Mouse (Mus musculus): ENCODE results near the gene Tmem25.

DNA sequence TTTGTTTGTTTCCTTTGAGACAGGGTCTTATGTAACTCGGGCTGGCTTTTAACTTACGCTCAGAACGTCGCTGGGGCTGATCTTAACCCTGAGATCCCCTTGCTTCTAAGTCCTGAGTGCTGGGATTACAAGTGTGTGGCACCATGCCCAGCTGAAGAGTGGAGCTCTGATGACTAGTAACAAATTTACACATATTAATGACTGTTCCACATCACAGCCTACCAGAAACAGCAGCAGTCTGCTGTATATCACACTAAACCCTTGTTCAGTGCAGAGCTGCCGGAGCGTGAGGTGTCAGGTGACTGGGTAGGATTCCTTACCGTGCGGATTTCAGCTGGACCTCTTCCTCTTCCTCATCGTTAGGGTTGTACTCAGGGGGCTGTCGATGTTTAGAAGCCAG lies 11.2 kb upstream of the Tmem25 start:
- TF ChIP-seq CTCF (conservative IDR thresholded peaks at IDR 0.05; ENCODE audit: low read length) (no peak), POU5F1 (IDR thresholded peaks at IDR 0.05; ENCODE audit: borderline replicate concordance, low read length) (no peak), NANOG (IDR thresholded peaks at IDR 0.05; ENCODE audit: borderline replicate concordance, low read length) (no peak)

Data from E14TG2a.4 (cell line).